Mouse (Mus musculus) yolk sac, embryonic 10.5 days (tissue): ENCODE measurements around the gene Sparc.

Source experiments
- DNase-seq: peaks from one replicate; pipeline ENCODE4 v3.0.0-alpha.2; 2017; ENCODE audit warnings: low spot score

The Sparc gene

GRCm38 (mm10) chr11:55365840-55366239 lies 57.1 kb downstream of the Sparc start:
- DNase-seq, result no peak

- DNase-seq, result no peak
Observed at GRCm38 (mm10) chr11:55365242-55365641, 57.7 kb downstream of the Sparc start.

- DNase-seq, result no peak
Observed at GRCm38 (mm10) chr11:55364662-55365061, 58.3 kb downstream of the Sparc start.

GRCm38 (mm10) chr11:55358094-55358783 lies 64.7 kb downstream of the Sparc start:
- no peak for DNase-seq

- DNase-seq, result no peak
Observed at GRCm38 (mm10) chr11:55356846-55357245, 66.1 kb downstream of the Sparc start.
